Mouse (Mus musculus): Measurements from ENCODE around the gene Tmem131.
A peak's percentile ranks its signal among the peaks of the same experiment; 100 is the strongest.

The Tmem131 gene

GRCm38 (mm10) chr1:36784365-36785134, 158.9 kb downstream of the Tmem131 start:
- DNase-seq (ENCODE audit: low read depth, low spot score), result peak; percentile 69

- DNase-seq (ENCODE audit: low read depth, low spot score), result no peak
Observed at GRCm38 (mm10) chr1:36782476-36782875, 161.0 kb downstream of the Tmem131 start.

GRCm38 (mm10) chr1:36780793-36781192, 162.7 kb downstream of the Tmem131 start:
- no peak for DNase-seq (ENCODE audit: low read depth, low spot score)

- DNase-seq (ENCODE audit: low read depth, low spot score), result no peak
Observed at GRCm38 (mm10) chr1:36772198-36772934, 171.1 kb downstream of the Tmem131 start.

DNA sequence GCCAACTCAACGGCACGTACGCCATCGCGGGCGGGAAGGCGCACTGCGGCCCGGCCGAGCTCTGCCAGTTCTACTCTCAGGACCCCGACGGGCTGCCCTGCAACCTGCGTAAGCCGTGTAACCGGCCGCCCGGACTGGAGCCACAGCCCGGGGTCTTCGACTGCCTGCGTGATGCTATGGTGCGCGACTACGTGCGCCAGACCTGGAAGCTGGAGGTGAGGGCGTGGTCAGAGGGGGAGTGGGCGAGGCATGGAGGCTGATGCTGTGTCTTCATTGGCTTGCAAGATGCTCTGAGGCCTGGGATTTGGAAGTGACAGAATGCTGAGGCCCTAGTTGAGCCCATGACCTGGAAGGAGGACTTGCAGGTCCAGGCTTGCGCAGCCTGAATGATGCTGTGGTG, 172.5 kb downstream of the Tmem131 start:
- DNase-seq (ENCODE audit: low read depth, low spot score), result no peak

DNA sequence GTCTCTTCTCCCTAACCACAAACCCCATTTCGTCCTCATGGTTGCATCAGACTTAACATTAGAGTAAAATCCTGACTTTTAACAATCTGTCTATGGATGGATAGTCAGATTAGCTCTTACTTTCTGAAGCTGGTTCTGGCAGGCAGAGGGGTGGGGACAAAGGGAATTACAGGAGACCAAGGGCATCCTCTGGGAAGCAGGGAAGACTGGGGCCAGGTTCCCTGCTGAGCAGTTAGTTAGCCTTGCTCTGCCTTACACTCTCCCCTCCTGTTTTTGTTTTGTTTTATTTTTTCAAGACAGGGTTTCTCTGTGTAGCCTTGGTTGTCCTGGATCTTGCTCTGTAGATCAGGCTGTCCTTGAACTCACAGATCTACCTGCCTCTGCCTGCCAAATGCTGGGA, 173.5 kb downstream of the Tmem131 start:
- no peak for DNase-seq (ENCODE audit: low read depth, low spot score)

DNA sequence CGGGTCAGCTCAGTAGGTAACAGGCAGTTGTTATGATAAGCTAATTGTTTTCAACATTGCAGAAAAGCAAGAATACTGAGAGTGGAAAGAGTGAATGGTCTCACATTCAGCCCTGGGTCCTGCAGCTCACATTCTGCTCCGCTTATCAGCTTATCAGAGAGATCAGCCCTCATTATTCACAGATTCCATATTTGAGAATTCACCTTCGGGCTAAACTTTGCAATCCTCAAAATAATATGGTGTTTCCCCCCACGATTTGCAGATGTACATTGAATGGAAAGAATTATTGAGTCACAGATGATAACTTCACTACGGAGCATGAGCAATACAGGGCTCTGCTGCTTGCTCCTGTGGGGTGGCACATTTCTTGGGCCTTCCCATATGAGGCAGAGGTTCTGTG, 174.7 kb downstream of the Tmem131 start:
- DNase-seq (ENCODE audit: low read depth, low spot score), result no peak

DNA sequence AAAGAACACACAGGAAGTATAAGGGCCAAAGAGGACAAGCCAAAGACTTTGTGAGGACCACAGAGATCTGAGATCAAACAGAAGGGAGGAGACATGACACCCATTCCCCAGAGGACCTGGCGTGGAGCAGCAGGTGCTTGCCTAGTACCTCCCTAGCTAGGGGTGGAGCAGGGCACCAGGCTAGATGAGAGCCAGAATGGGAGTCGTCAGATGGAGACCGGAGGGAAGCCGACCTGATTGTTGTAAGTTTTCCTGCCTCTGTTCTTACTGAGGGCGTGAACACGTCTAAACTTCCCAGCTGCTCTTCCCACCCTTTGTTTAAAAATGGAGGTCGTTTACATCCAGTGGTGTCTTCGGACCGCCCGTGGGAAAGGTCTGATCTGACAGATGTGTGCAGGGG, 176.1 kb downstream of the Tmem131 start:
- DNase-seq (ENCODE audit: low read depth, low spot score), result no peak

DNA sequence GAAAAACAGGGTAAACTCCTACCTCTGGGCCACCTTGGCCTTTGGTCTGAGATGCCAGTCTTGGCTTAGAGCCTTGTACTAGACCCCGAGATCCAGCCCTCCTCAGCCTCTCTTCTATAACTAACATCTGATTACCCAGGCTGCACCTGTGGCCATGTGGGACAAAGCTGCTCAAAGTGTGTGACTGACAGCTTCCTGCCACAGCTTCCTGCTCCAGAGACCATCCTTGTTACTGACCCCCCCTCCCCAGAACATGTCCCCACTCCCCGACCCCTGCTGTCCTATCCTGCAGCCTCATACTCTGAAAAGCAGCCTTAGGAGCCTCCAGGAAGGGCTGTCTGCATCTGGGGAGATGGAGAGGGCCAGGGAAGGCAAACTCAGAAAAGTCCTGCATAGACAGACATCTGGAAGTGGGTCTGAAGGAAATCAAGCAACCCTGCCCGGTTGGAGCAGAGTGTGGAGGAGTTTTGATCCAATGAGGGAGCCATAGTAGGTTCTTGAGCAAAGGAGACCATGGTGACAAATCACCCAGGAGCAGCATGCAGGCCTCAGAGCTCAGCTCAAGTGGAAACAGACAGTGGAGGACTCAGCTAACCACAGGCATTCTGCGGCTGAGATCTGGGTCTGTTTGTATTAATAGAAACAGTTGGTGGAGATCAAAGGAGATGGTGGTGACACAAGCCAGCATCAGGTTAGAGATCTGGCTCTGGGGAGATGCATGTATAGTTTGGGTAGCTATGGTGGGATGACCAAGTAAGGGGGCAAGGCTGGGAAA, 176.8 kb downstream of the Tmem131 start:
- DNase-seq (ENCODE audit: low read depth, low spot score), result no peak

- DNase-seq (ENCODE audit: low read depth, low spot score), result no peak
Observed at GRCm38 (mm10) chr1:36761568-36761967, 181.9 kb downstream of the Tmem131 start, which contains the start of gene Zap70. TSS of gene Zap70 (plus strand) at chr1:36761798.

GRCm38 (mm10) chr1:36761061-36761460, 182.4 kb downstream of the Tmem131 start:
- no peak for DNase-seq (ENCODE audit: low read depth, low spot score)

DNA sequence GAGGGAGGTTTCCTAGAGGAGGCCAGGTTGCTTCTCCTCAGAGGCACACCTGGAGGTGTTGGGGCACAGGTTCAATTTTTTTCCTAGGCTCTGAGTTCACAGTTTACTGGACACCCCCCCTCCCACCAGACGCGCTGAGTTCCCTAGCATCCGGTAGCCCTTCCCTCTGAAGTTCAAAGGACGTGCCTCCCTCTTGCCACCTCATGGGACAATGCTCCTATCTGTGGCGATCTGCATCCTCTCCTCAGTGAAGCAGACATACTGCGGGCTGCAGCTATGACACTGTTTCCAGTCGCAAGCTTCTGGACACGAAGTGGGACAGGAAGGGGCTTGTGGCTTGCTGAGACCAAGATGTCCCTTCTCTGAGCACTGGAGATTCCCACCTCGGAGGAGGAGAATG, 183.1 kb downstream of the Tmem131 start:
- no peak for DNase-seq (ENCODE audit: low read depth, low spot score)

DNA sequence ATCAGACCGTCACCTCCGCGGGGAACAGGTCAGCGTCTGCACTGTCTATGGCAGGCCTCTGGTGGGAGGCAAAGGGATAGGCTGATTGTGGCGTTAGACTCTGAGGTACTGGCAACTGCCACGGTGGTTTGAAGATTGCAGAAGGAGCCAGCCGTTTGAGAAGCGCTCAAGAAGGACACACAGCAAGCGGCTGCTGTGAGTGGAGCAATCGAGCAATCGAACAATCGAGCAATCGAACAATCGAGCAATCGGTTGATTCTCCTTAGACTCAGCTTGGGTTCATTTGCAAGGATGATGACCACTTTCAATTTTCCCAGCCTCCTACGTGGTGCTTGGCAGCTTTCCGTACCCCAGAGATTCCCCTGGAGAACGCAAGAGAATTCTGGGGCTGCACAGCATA, 184.4 kb downstream of the Tmem131 start:
- no peak for DNase-seq (ENCODE audit: low read depth, low spot score)

- DNase-seq (ENCODE audit: low read depth, low spot score), result no peak
Observed at GRCm38 (mm10) chr1:36758553-36758952, 184.9 kb downstream of the Tmem131 start.

DNA sequence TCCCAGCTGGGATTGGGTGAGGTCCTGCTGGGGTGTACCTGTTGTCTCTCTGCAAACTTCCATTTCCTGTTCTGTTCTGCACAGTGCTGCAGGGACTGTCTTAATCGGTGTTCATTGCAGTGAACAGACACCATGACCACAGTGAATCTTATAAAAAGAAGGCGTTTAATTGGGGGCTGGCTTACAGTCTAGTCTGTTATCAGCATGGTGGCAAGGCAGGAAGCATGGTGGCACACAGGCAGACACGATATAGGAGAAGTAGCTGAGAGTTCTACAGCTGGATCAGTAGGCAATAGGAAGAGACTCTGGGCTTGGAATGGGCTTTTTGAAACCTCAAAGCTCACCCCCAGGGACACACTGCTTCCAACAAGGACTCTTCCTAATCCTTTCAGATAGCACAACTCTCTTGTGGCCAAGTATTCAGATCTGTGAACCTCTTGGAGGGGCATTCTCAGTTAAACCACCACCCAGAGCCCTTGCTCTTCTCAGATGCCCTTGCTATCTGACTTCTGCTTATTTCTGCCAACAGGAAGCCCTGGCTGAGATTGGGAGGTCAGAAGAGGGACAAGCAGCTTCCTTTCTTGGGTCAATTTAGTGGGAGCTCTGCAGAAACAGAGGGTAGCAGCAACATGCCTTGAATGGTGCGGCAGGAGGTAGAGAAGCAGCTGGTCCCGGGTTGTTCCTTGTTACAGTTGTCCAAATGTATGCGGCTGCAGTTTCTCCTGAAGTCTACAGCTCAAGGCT, 189.4 kb downstream of the Tmem131 start:
- DNase-seq (ENCODE audit: low read depth, low spot score), result no peak

DNA sequence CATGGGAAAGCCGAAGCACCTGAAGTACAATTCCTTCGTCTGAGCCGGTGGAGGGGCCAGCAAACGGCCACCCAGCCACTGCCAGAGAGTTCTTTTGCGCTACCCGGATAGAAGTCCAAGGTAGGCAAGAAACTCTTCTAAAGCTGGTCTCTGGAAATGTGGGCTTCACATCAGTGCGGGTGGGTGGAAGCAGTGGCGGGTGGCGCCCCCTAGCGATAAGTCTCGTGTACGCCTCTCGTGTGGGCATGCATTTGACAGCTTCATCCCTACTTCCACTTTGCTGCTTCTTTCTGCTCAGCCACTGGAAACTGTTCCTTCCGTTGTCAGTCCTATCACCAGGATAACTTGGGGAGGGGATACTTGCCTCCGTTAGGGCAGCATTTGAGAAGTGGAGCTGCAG, 197.0 kb downstream of the Tmem131 start:
- DNase-seq (ENCODE audit: low read depth, low spot score), result no peak

DNA sequence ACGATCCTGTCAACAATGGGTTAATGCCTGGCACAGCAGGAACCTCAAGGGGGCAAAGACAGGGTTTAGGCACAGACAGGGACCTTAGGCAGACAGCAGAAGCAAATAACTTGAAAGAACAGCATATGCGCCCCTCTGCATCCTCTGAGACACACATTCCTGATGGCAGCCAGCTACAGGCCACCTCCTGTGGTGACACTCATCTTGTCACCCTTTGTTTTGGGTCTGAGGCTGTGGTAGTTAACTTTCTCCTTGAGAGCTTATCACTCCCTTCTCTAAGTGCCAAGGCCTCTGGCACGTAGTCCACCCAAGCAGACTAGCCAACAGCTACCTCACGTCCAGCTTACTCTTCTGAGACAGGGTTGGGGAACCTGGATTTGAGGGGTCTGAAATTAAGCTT, 197.8 kb downstream of the Tmem131 start:
- DNase-seq (ENCODE audit: low read depth, low spot score), result no peak

DNA sequence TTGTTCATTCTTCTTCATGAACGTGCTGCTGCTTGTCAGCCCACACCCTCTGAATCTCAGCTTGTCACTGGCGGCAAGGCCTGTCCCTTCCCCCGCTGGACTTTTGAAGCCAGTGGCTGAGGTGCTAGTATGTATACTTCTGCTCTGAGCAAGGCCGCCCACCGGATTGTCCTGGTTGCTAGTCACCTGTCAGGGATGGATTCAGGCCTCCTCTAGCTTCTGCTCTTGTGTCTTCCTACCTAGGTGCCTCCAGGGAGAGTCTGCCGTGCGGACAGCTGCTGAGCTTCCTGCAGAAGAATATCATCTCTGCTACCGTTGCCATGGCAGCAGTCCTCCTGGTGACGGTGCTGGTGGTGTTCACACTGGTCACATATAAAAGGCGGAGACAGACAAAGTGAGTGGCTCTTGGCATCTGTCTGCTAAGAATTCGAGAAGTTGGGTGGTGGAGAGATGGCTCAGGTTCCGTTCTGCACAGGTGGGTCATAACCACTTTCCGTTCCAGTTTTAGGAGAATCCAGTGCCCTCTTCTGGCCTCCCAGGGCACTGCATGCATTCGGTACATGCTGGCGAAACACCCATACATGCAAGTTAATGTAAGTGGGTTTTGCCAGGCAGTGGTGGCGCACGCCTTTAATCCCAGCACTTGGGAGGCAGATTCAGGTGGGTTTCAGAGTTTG, 199.1 kb downstream of the Tmem131 start:
- peak; percentile 42 for DNase-seq (ENCODE audit: low read depth, low spot score)

DNA sequence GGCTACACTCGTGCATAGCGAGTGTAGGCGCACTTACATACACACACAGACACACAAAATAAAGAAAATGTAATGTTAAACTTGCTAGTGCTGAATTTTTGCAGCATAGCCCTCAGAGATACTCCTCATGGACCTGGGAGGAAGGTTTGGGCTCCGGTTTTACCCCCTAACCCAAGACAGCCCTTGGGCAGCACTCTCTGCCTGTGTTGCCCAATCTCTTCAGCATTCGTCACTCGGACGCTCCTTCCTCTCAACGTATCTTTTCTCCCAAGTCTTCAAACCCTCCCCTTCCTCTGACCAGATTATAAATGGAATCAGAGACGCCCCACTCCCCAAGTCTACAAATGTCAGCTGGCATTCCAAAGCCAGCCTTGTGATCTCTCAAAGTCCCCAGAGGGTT, 200.4 kb downstream of the Tmem131 start:
- DNase-seq (ENCODE audit: low read depth, low spot score), result no peak

All from brain, embryonic 18.5 days (tissue).